Mouse (Mus musculus) hindbrain, embryonic 10.5 days (tissue): Measurements from ENCODE around the gene Fbxo36. TPM values are rescaled to one million over a fixed set of nuclear protein-coding genes. Genes with fewer than 3 reads are reported as not detected.

Source experiments
- DNase-seq: peaks from one replicate; pipeline ENCODE4 v3.0.0-alpha.2; 2017; ENCODE audit warnings: low spot score
- H3K27ac ChIP-seq: fragments of 300-500 bp; sonication (generic); 2 replicates; pipeline ENCODE4 v1.5.1; 2016; ENCODE audit warnings: mild to moderate bottlenecking, moderate library complexity
- H3K27me3 ChIP-seq: fragments of 300-500 bp; sonication (generic); 2 replicates; pipeline ENCODE4 v1.6.1; 2016; ENCODE audit warnings: mild to moderate bottlenecking; ENCODE audit not compliant: poor library complexity, insufficient read depth, severe bottlenecking
- H3K36me3 ChIP-seq: fragments of 300-500 bp; sonication (generic); 2 replicates; pipeline ENCODE4 v1.6.1; 2016; ENCODE audit warnings: mild to moderate bottlenecking, moderate library complexity
- H3K4me1 ChIP-seq: fragments of 300-500 bp; sonication (generic); replicated peaks from 2 replicates; pipeline ENCODE4 v1.6.1; 2016; ENCODE audit warnings: mild to moderate bottlenecking
- H3K4me3 ChIP-seq: fragments of 300-500 bp; sonication (generic); 2 replicates; pipeline ENCODE4 v1.5.1; 2016; ENCODE audit warnings: mild to moderate bottlenecking, moderate library complexity
- H3K9me3 ChIP-seq: fragments of 300-500 bp; sonication (generic); 2 replicates; pipeline ENCODE4 v1.6.1; 2016; ENCODE audit warnings: mild to moderate bottlenecking, moderate library complexity
- WGBS: fragments of 180-500 bp; shearing (Covaris S2); methylation state at CpG from one replicate; pipeline ENCODE4 v1.1.7; 2016; 5-methylcytosine and 5-hydroxymethylcytosine counted together
- polyA plus RNA-seq: library from polyadenylated mRNA; unstranded; fragments of >200 nt; fragmentation: Nextera tagmentation; extraction: Ambion mirVana; gene quantifications from 2 replicates; pipeline ENCODE4 v1.2.1, GENCODE M21; 2016

Fbxo36 gene
- polyA plus RNA-seq, 1 experiment from 2014 or later: 14.5 TPM

- DNase-seq: no peak
- H3K4me1 ChIP-seq: peaks cover 13% of the 10 kb centered on the region
- no peaks in the 10 kb centered on the region for H3K36me3 ChIP-seq
- 96% methylated on average over 11 of the region's 11 CpGs for WGBS
- no peak overlapping the region for H3K4me3 ChIP-seq
- H3K9me3 ChIP-seq: no peaks in the 10 kb centered on the region
- no peaks in the 10 kb centered on the region for H3K27me3 ChIP-seq
- H3K27ac ChIP-seq: no peak overlapping the region
These were observed 72.9 kb downstream of the Fbxo36 start for GRCm38 (mm10) chr1:84912571-84912970.

DNA sequence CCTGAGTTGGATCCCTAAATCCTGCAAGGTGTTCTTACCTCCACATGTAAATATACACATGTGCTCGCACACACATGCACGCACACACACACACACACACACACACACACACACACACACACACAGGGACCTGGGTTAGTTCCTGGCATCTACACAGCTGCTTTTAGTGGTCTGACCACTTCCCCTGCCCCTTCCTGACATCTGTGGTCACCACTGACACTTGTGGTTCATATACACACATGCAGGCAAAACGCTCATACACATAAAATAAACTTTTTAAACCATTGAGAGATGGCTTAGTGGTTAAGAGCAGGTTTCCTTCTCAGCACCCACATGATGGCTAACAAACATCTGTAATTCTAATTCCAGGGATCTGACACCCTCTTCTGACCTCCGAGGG lies 75.4 kb downstream of the Fbxo36 start:
- no peaks in the 10 kb centered on the region for H3K27me3 ChIP-seq
- DNase-seq: no peak
- H3K4me1 ChIP-seq: peaks cover 11% of the 10 kb centered on the region
- no peak overlapping the region for H3K27ac ChIP-seq
- no peaks in the 10 kb centered on the region for H3K9me3 ChIP-seq
- no peaks in the 10 kb centered on the region for H3K36me3 ChIP-seq
- 92% methylated on average over 4 of the region's 4 CpGs for WGBS
- no peak overlapping the region for H3K4me3 ChIP-seq

DNA sequence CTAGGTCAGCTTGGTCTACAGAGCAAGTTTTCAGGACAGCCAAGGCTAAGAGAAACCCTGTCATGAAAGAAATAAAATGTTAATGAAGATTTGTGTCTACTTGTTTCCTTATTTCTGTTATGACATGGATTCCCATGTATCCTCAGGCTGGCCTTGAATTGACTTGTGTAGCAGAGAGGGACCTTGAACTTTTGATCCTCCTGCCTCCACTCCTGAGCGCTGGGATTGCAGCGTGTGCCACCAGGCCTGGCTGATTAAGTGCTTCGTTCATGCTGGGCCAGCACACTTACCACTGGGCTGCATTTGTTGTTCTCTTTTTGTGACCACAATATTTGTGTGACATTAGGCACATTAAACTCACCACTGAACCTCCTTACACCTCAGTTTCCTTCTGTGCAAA lies 79.2 kb downstream of the Fbxo36 start:
- 92% methylated on average over 3 of the region's 3 CpGs for WGBS

GRCm38 (mm10) chr1:84923432-84923831 lies 83.8 kb downstream of the Fbxo36 start:
- Histone ChIP-seq H3K4me1 (no peaks in the 10 kb centered on the region), H3K9me3 (no peaks in the 10 kb centered on the region), H3K36me3 (no peaks in the 10 kb centered on the region), H3K27me3 (no peaks in the 10 kb centered on the region), H3K27ac (no peak overlapping the region), H3K4me3 (no peak overlapping the region)
- no peak for DNase-seq
- WGBS: 79% methylated on average over 2 of the region's 2 CpGs

More for the DNA sequence above, 79.2 kb downstream of the Fbxo36 start:
- no peak for DNase-seq
- H3K9me3 ChIP-seq: no peaks in the 10 kb centered on the region
- H3K27me3 ChIP-seq: no peaks in the 10 kb centered on the region
- H3K4me1 ChIP-seq: no peaks in the 10 kb centered on the region
- H3K4me3 ChIP-seq: no peak overlapping the region
- H3K27ac ChIP-seq: no peak overlapping the region
- no peaks in the 10 kb centered on the region for H3K36me3 ChIP-seq

DNA sequence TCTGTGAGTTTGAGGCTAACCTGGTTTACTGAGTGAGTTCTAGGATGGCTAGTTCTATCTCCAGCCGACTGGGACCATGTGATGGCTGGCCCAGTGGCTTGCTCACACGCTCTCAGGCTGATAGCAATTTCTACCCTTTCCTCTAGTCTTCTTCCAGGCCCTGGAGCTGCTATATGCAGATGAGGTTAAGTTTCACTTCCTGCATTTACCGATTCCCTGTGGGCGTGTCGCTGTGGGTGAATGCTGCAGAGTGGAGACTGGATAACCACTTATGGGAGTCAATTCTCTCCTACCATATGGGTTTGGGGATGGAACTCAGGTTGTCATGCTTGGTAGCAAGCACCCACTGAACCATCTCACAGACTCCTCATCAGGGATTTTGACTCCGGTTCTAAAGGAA lies 84.5 kb downstream of the Fbxo36 start:
- no peak for DNase-seq
- 83% methylated on average over 6 of the region's 6 CpGs for WGBS
- Histone ChIP-seq H3K27ac (no peak overlapping the region), H3K9me3 (no peaks in the 10 kb centered on the region), H3K27me3 (no peaks in the 10 kb centered on the region), H3K4me3 (no peak overlapping the region), H3K4me1 (no peaks in the 10 kb centered on the region), H3K36me3 (no peaks in the 10 kb centered on the region)

- no peaks in the 10 kb centered on the region for H3K4me1 ChIP-seq
- no peak for DNase-seq
- no peak overlapping the region for H3K27ac ChIP-seq
- 77% methylated on average over 9 of the region's 9 CpGs for WGBS
- no peaks in the 10 kb centered on the region for H3K36me3 ChIP-seq
- H3K9me3 ChIP-seq: no peaks in the 10 kb centered on the region
- no peak overlapping the region for H3K4me3 ChIP-seq
- no peaks in the 10 kb centered on the region for H3K27me3 ChIP-seq
These were observed 86.0 kb downstream of the Fbxo36 start for GRCm38 (mm10) chr1:84925599-84925998.

- 12% methylated on average over 22 of the region's 22 CpGs for WGBS
- H3K27ac ChIP-seq: no peak overlapping the region
These were observed 94.0 kb downstream of the Fbxo36 start for GRCm38 (mm10) chr1:84933472-84934150.

DNA sequence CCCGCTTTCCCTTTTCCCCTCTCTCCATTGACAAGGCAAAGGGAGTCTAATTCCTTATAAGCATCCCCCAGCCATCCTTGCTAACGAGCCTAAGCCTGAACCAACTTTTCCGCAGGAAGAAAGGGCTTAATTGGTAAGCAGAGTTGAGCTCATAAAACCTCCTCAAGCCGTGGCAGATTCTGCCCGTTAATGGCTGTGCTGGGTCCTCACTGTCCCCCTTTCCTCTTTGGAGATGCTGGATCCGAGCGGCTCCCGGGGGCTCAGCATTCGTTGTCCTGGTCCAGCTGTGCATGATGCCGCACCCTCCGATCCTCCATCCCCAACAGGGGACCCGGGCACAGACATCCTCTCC lies 94.5 kb downstream of the Fbxo36 start:
- Histone ChIP-seq H3K27me3 (peaks cover 20% of the 10 kb centered on the region), H3K36me3 (no peaks in the 10 kb centered on the region), H3K4me3 (peak overlapping the region; percentile 70), H3K4me1 (0 out of 2 replicates have a peak, but pooled peaks cover 4% of the 10 kb centered on the region), H3K27ac (peak overlapping the region; percentile 89), H3K9me3 (no peaks in the 10 kb centered on the region)
- peak; percentile 59 for DNase-seq
- under 1% methylated on average over 12 of the region's 12 CpGs for WGBS

More at GRCm38 (mm10) chr1:84933472-84934150, 94.0 kb downstream of the Fbxo36 start:
- Histone ChIP-seq H3K4me3 (peak overlapping the region; percentile 70), H3K4me1 (0 out of 2 replicates have a peak, but pooled peaks cover 4% of the 10 kb centered on the region), H3K36me3 (no peaks in the 10 kb centered on the region), H3K27me3 (peaks cover 20% of the 10 kb centered on the region), H3K9me3 (no peaks in the 10 kb centered on the region)
- peak; percentile 83 for DNase-seq

DNA sequence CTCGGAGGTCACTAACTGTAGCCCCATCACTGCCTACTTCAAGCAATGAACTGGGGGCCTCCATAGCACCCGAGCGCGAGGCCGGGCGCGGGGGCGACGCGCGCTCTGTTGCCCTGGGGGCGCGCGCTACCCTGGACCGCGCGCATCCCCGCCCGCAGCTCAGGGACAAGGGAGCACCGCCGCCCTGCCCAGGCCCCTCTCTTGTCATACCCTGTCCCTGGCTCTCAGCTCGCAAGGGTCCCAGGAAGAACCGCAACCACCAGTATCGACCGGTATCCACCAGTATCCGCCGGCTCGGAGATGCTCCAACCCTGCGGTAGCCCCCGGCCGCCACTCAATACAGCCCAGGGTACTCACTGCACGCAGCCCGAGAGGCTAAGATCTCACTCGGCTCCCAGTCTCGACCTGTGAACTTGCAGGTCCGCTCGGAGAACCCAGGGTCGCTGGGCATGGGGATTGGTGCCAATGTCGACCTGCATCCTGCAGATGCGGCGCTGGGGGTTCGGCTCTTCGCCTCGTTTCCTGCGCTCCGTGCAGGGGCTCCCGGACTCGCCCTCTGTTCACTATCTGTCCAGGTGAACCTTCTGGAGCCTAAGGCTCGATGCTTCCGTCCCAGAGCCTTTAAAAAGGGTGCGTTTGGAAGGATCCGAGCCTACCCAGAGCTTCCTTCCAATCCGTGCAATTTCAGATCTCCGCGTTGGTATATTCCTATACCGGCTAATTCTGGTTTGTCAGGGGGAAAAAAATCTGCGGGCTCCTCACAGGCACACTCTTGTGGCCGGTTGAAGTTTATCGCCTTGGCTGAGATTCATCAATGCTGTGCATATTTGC lies 95.1 kb downstream of the Fbxo36 start, which contains the start of gene Slc16a14:
TSS of gene Slc16a14 (minus strand) at position 632 of the 831 bp plus-strand sequence.
- no peaks in the 10 kb centered on the region for H3K9me3 ChIP-seq
- H3K4me1 ChIP-seq: 0 out of 2 replicates have a peak, but pooled peaks cover 4% of the 10 kb centered on the region
- H3K27ac ChIP-seq: peak within 1 kb of the TSS; percentile 89
- 1% methylated on average over 59 of the region's 59 CpGs for WGBS
- H3K36me3 ChIP-seq: no peaks in the 10 kb centered on the region
- DNase-seq: peak; percentile 73
- H3K4me3 ChIP-seq: peak within 1 kb of the TSS; percentile 70
- H3K27me3 ChIP-seq: peaks cover 20% of the 10 kb centered on the region

DNA sequence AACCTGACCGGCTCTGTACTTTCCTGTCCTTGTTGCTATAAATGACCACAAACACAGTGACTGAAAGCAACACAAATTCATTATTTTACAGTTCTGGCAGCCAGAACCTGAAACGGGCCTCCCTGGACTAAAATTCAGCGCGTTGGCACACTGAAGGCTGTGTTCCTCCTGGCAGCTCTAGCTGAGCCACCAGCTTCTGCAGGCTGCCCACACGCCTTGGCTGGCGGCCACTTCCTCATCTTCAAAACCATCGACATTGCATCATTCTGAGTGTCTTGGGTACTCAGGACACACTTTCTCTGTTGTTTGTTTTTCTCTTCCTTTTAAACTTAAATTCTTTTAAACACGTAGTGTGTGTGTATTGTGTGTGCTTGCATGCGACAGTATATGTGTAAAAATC lies 96.0 kb downstream of the Fbxo36 start:
- H3K4me3 ChIP-seq: no peak overlapping the region
- 80% methylated on average over 9 of the region's 9 CpGs for WGBS
- H3K4me1 ChIP-seq: 0 out of 2 replicates have a peak, but pooled peaks cover 4% of the 10 kb centered on the region
- H3K36me3 ChIP-seq: no peaks in the 10 kb centered on the region
- DNase-seq: no peak
- peaks cover 20% of the 10 kb centered on the region for H3K27me3 ChIP-seq
- no peaks in the 10 kb centered on the region for H3K9me3 ChIP-seq
- H3K27ac ChIP-seq: no peak overlapping the region

DNA sequence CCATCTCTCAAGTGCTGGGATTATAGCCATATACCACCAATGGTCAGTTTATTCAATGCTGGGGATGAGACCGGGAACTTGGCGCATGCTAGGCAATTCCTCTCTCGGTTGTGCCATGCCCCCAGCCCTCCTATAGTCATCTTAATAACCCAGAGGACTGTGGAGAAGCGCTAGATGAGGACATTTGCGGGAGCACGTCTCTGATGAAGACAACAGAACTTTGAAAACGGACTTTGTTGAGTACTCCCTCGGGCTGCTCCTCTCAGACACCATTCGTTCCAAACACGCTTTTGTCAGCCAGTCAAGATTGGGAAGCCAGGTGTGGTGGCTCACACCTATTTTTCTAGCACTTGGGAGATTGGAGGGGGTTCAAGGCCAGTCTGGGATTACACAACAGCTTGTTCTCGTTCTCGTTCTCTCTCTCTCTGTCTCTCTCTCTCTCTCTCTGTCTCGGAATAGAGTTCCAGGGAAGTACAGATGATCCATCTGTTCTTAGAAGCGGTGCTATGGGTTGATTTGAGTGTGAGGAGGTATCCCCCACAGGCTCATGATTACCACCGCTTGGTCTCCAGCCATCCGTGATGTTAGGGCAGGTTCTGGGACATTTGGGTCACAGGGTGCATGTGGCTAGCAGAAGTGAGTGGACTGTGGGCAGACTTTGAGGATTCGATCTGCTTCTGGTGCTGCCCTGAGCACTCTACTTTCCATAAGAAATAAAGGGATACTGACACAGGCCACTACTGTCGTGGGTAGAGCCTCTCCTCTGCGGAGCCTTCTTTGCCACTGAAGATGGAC lies 97.3 kb downstream of the Fbxo36 start:
- WGBS: 89% methylated on average over 19 of the region's 19 CpGs
- Histone ChIP-seq H3K9me3 (no peaks in the 10 kb centered on the region), H3K27me3 (peaks cover 20% of the 10 kb centered on the region), H3K4me1 (0 out of 2 replicates have a peak, but pooled peaks cover 4% of the 10 kb centered on the region), H3K4me3 (no peak overlapping the region), H3K36me3 (no peaks in the 10 kb centered on the region), H3K27ac (no peak overlapping the region)
- no peak for DNase-seq

DNA sequence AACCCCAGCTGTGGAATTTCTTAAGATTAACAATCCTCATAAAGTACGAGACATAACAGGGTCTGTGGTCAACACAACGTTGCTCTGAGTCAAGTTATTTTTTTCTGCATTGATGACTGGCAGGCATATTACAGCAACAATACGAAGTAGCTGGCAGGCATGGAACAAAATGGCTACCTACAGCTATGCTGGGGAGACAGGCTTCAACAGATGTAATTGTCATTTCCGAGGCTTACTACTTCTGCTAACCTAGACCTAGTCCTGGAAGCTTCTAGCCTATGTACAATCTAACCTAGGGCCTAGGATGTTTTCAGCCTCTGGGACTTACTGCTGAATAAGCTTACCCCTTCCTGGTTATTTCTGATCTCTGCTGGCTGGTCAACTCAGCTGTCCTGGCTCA lies 99.8 kb downstream of the Fbxo36 start:
- H3K4me1 ChIP-seq: 0 out of 2 replicates have a peak, but pooled peaks cover 4% of the 10 kb centered on the region
- no peak overlapping the region for H3K4me3 ChIP-seq
- no peaks in the 10 kb centered on the region for H3K36me3 ChIP-seq
- WGBS: 83% methylated on average over 4 of the region's 4 CpGs
- no peak overlapping the region for H3K27ac ChIP-seq
- peaks cover 10% of the 10 kb centered on the region for H3K27me3 ChIP-seq
- no peak for DNase-seq
- H3K9me3 ChIP-seq: no peaks in the 10 kb centered on the region
